Mouse (Mus musculus) C2C12 (cell line): ENCODE measurements around the gene Vinac1.

ENCODE experiments used
- CTCF ChIP-seq: IDR thresholded peaks from one replicate; pipeline ENCODE4 v1.5.1; 2011; ENCODE audit not compliant: control insufficient read depth, insufficient read depth, insufficient read length
- MAX ChIP-seq: IDR thresholded peaks from one replicate; pipeline ENCODE4 v1.6.1; 2011; ENCODE audit warnings: mild to moderate bottlenecking, control low read depth
- MYOG ChIP-seq: IDR thresholded peaks from one replicate; pipeline ENCODE4 v1.6.1; 2011; ENCODE audit not compliant: control insufficient read depth, insufficient read length; ENCODE audit errors: extremely low read depth
- USF1 ChIP-seq: IDR thresholded peaks from one replicate; pipeline ENCODE4 v1.6.1; 2011; ENCODE audit warnings: low read depth, mild to moderate bottlenecking, control low read depth, moderate library complexity

DNA sequence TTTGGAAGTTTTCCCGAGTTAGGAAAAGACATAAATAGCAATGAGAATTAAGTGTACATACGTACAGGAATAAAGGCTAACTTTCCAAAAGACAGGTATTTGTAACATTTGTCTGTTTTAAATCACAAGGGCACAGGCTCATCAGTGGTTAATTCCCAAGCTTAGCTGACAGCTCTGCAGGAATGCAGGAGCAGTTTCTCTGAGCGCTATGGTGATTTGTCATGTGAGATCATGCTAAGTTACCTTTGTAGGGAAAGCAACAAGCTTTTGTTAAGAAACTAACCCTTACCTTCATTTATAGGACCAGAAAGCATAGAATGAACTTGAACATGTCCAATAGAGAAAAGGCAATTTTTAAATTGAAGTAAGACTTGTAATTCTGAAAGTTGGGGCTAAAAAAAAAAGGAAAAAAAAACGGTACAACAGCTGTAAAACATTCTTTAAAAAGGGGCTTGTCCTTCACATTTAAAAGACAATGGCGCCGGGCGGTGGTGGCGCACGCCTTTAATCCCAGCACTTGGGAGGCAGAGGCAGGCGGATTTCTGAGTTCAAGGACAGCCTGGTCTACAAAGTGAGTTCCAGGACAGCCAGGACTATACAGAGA, 13.6 kb upstream of the Vinac1 start:
- TF ChIP-seq CTCF (no peak), USF1 (no peak), MAX (no peak), MYOG (no peak)
